Mouse (Mus musculus) urinary bladder, postnatal 14 days (tissue): ENCODE results near the gene Plekhd1.

ENCODE experiments used
- DNase-seq: peaks from one replicate; pipeline ENCODE4 v3.0.0; 2021; ENCODE audit warnings: low spot score

Gene Plekhd1

GRCm38 (mm10) chr12:80751556-80751955, 59.2 kb downstream of the Plekhd1 start:
- DNase-seq, result no peak

GRCm38 (mm10) chr12:80757751-80758558, 65.6 kb downstream of the Plekhd1 start:
- peak; percentile 65 for DNase-seq

GRCm38 (mm10) chr12:80758559-80759386, 66.4 kb downstream of the Plekhd1 start:
- DNase-seq, result peak; percentile 10

GRCm38 (mm10) chr12:80759387-80759712, 67.0 kb downstream of the Plekhd1 start:
- DNase-seq, result no peak

- no peak for DNase-seq
Observed at GRCm38 (mm10) chr12:80759713-80760395, 67.5 kb downstream of the Plekhd1 start.

- DNase-seq, result peak; percentile 79
Observed at GRCm38 (mm10) chr12:80760396-80760801, 68.0 kb downstream of the Plekhd1 start, which contains the start of gene Ccdc177. TSS of gene Ccdc177 (minus strand) at chr12:80760687.

- DNase-seq, result no peak
Observed at GRCm38 (mm10) chr12:80762982-80763381, 70.6 kb downstream of the Plekhd1 start.

- no peak for DNase-seq
Observed at GRCm38 (mm10) chr12:80764116-80764515, 71.7 kb downstream of the Plekhd1 start.

- DNase-seq, result peak; percentile 77
Observed at GRCm38 (mm10) chr12:80769697-80770096, 77.3 kb downstream of the Plekhd1 start.
